Mouse (Mus musculus) ES-E14 (cell line): ENCODE data around the gene Zbtb20.

Source experiments
- CHD2 ChIP-seq: IDR thresholded peaks from 2 replicates; pipeline ENCODE4 v1.6.1; 2014; ENCODE audit warnings: mild to moderate bottlenecking, low read depth, low read length, inconsistent platforms
- HCFC1 ChIP-seq: IDR thresholded peaks from 2 replicates; pipeline ENCODE4 v1.6.1; 2012; ENCODE audit warnings: low read length, inconsistent platforms, borderline replicate concordance; ENCODE audit not compliant: insufficient read depth
- MAFK ChIP-seq: IDR thresholded peaks from 2 replicates; pipeline ENCODE4 v1.6.1; 2014; ENCODE audit warnings: mild to moderate bottlenecking, low read depth, low read length, inconsistent platforms; ENCODE audit not compliant: insufficient read depth

DNA sequence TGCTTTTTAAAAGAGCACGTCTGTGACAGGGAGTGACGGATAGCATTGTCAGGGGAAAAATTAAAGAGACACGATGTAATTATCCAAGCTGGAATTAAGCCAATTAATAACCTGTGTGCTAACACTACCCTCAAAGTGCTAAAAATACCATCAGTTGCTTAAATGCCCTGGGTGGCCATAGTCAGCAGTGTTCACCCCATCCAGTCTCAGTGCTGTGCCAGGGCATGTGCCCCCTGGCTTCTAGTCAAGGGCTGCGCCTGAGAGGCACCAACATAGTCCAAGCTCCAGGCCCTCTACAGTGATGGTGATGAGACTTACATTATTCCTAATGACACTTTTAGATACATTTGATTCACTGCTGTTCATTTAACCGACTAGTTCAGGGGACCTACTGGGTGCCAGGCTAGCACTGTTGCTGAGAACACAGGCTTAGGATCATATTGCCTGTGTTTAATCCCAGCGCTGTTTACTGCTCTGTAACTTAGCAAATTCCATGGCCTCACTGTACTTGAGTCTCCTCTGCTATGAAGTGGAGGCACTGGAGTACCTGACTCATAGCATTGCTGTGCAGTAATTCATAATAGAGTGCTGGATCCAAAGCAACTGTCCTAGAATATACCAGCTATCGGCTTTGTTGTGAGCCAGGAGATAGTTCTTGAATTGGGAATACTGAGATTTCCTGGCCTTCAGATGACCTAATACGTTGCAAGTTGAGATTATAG lies 624.6 kb downstream of the Zbtb20 start:
- TF ChIP-seq MAFK (no peak), HCFC1 (no peak), CHD2 (no peak)
